Mouse (Mus musculus): ENCODE measurements around the gene Iqcn. TPM values are rescaled to one million over a fixed set of nuclear protein-coding genes. Genes with fewer than 3 reads are reported as not detected.

Iqcn gene
- polyA plus RNA-seq, 1 experiment from 2014 or later: not detected

DNA sequence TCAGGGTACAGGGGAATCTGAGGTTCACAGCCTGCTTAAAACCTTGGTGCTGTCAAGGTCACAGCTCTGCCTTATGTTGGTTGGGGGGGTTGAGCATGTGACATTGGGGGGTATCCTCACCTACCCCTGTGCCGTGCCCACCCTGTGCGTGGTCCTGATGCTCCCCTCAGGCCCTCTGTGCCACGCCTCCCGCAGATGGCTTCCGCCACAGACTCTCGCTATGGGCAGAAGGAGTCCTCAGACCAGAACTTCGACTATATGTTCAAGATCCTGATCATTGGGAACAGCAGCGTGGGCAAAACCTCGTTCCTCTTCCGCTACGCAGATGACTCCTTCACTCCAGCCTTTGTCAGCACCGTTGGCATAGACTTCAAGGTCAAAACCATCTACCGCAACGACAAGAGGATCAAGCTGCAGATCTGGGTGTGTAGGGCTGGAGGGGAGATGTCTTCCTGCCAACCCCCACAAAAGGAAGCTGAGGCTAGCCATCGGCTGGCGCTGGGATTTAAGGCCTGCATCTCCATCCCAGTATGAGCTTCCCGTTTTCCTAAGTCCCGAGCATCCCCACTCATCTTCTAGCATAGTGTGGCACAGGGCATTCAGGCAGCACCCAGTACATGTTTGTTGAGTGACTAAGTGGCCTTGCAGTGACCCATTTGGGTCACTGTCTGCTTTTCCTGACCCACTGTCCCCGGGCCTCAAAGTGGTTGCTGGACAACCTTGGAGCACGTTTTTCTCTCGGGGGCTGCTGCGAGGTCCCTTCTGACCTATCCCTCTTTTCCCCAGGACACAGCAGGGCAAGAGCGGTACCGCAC lies 52.6 kb downstream of the Iqcn start:
- no peaks in the 10 kb centered on the region for H3K9me3 ChIP-seq
- H3K4me3 ChIP-seq (replicated peaks): peak overlapping the region; percentile 59
- H3K4me1 ChIP-seq (replicated peaks): peaks cover 49% of the 10 kb centered on the region
- H3K4me2 ChIP-seq (replicated peaks): peak overlapping the region; percentile 85
- no peaks in the 10 kb centered on the region for H3K27me3 ChIP-seq (replicated peaks)
- H3K9ac ChIP-seq: peak overlapping the region; percentile 62; the same call in 1 of the 2 replicates
- 81% methylated on average over 24 of the region's 24 CpGs for WGBS
- ATAC-seq: no peak
- H3K36me3 ChIP-seq: peaks cover 14% of the 10 kb centered on the region
- H3K27ac ChIP-seq: no peak overlapping the region

DNA sequence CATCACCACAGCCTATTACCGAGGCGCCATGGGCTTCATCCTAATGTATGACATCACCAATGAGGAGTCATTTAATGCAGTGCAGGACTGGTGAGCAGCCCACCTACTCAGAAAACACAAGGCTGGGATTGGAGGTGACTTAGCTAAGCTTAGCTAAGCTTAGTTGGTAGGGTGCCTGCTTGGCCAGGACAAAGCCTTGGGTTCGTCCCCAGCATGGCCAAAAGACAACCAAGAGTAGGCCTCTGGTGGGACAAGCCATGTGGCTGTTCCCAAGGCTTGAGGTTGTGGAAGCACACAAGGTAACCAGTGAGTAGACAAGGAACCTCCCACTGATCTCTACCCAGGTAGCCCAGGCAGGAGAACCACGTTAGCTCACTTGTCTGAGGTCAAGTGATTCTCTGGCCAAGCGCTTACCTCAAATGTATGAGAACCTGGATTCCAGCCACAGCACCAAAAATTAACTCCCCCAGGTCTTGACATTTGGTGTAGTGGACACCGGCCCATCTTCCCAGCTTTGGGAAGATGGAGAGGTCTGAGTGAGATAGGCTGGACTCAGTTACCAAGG lies 53.3 kb downstream of the Iqcn start:
- Histone ChIP-seq H3K4me2 (replicated peaks) (no peak overlapping the region), H3K27ac (no peak overlapping the region), H3K9me3 (no peaks in the 10 kb centered on the region), H3K4me1 (replicated peaks) (peaks cover 50% of the 10 kb centered on the region), H3K4me3 (replicated peaks) (no peak overlapping the region), H3K9ac (no peak overlapping the region), H3K36me3 (peaks cover 14% of the 10 kb centered on the region), H3K27me3 (replicated peaks) (no peaks in the 10 kb centered on the region)
- 93% methylated on average over 6 of the region's 6 CpGs for WGBS
- no peak for ATAC-seq

DNA sequence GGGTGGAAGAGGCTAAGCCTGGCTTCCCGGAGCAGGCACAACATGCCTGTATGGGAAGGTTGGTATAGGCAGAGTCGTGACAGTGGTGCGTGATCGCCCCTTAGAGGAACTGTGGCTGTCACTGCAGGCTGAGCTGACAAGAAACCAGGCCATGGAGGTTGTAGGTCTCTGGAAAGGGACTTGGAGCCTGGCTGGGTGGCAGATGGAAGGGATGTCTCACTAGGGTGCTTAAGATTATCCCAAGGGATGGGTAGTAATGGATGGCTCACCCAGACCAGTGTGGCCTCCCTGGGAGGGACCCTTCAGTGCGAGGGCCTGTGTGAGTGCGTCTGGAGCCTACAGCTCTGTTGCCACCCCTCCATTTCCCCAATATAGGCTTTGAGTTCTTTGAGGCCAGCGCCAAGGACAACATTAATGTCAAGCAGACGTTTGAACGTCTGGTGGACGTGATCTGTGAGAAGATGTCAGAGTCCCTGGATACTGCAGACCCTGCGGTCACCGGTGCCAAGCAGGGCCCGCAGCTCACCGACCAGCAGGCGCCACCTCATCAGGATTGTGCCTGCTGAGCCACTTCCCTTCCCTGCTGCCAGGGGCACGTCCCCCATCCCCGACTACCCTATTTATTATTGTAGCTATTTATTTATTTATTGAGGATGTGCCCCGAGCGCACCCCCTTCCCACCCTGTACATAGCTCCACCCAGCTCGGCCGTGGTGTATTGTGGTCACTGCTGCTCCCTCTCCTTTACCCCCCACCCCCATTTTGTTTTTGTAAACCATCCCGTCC lies 54.5 kb downstream of the Iqcn start:
- H3K4me1 ChIP-seq (replicated peaks): peaks cover 45% of the 10 kb centered on the region
- H3K9ac ChIP-seq: no peak overlapping the region
- no peak overlapping the region for H3K4me3 ChIP-seq (replicated peaks)
- WGBS: 76% methylated on average over 22 of the region's 22 CpGs
- no peaks in the 10 kb centered on the region for H3K27me3 ChIP-seq (replicated peaks)
- no peak overlapping the region for H3K4me2 ChIP-seq (replicated peaks)
- H3K27ac ChIP-seq: no peak overlapping the region
- peaks cover 14% of the 10 kb centered on the region for H3K36me3 ChIP-seq
- no peaks in the 10 kb centered on the region for H3K9me3 ChIP-seq
- no peak for ATAC-seq

DNA sequence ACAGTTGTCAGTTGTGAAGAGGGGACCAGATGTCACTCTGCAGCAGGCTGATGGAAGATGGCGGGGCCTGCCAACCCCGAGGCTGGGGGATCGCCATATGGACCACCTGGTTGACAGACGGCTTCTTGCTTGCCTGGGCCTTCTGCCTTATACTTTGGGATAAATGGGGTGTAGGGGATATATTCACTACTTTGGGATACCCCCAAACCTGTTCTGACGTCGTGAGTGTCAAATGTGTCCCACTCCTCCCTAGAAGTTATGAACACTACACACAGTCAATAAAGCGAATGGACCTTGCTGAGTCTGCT lies 55.0 kb downstream of the Iqcn start:
- Histone ChIP-seq H3K27me3 (replicated peaks) (no peaks in the 10 kb centered on the region), H3K27ac (no peak overlapping the region), H3K4me2 (replicated peaks) (no peak overlapping the region), H3K9ac (no peak overlapping the region), H3K36me3 (peaks cover 17% of the 10 kb centered on the region), H3K4me1 (replicated peaks) (peaks cover 42% of the 10 kb centered on the region), H3K4me3 (replicated peaks) (no peak overlapping the region), H3K9me3 (no peaks in the 10 kb centered on the region)
- WGBS: 87% methylated on average over 7 of the region's 7 CpGs
- no peak for ATAC-seq

DNA sequence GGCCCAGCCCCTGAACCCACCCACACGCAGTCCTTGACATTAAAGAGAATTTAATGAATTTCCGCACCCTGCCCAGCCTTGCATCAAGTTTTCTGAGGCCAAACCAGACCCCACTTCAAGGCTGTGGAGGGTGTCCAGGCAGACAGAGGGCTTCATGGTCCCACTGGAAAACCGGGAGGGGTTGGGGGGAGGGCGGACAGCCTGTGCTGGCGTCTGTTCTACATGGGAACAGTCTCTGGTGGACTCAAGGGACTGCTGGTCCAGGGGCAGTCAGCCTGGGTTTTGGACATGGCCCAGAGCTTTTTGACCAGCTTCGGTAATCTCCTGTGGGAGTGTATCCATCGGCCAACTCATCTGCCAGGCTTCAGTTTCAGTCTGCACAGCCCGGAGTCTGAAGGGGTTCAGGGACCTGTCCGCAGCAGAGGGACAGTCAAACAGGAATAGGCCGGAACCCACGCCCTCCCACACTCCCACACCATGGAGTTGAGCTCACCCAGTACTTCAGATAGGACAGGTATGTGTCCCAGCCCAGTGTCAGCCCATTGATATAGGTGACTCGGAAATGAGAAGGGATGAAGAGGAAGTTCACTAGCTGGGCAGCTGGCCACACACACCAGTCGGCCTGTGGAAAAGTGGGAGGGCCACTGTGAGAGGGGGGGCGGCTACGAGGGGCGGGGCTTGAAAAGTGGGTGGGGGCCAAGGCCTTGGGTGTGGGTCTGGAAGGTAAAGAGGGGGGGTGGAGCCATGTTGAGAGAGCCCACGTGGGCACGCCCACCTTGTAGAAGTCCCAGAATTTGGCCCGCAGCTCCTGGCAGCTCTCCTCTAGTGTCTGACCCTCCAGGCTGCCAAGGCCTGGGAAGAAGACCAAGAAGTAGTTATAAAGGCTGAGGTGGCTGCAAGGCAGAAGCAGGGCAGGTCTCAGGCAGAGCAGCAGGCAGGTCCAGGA lies 55.6 kb downstream of the Iqcn start:
- H3K4me3 ChIP-seq (replicated peaks): no peak overlapping the region
- H3K9ac ChIP-seq: no peak overlapping the region
- H3K27ac ChIP-seq: no peak overlapping the region
- no peak for ATAC-seq
- peaks cover 42% of the 10 kb centered on the region for H3K4me1 ChIP-seq (replicated peaks)
- no peaks in the 10 kb centered on the region for H3K27me3 ChIP-seq (replicated peaks)
- H3K9me3 ChIP-seq: no peaks in the 10 kb centered on the region
- H3K4me2 ChIP-seq (replicated peaks): 0 out of 2 replicates have a peak overlapping the region, but pooled peaks have one; percentile 94
- peaks cover 17% of the 10 kb centered on the region for H3K36me3 ChIP-seq
- 65% methylated on average over 19 of the region's 19 CpGs for WGBS

DNA sequence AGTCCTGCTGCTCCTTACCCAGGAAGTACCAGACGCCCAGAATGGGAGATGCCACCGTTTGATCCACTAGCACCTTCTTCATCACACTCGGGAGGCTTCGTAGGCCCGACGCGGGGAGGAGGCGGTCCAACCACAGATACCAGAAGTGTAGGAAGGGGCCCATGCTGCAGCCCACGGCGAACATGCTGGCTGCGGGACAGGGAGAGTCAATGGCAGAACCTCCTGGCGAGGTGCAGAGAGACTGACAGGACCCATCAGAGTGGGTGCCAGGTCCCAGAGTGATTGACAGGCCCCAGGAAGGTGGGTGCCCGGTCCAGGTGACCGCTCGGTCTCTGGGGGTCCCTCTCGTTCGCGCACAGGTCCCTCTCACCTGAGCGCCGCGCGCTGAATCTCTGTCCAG lies 57.1 kb downstream of the Iqcn start:
- ATAC-seq: peak; percentile 0; the same call in 1 of the 2 replicates
- H3K9me3 ChIP-seq: no peaks in the 10 kb centered on the region
- H3K4me3 ChIP-seq (replicated peaks): peak overlapping the region; percentile 81
- H3K27ac ChIP-seq: peak overlapping the region; percentile 76
- H3K36me3 ChIP-seq: peaks cover 17% of the 10 kb centered on the region
- H3K27me3 ChIP-seq (replicated peaks): no peaks in the 10 kb centered on the region
- WGBS: under 1% methylated on average over 22 of the region's 22 CpGs
- H3K4me2 ChIP-seq (replicated peaks): peak overlapping the region; percentile 94
- H3K4me1 ChIP-seq (replicated peaks): peaks cover 49% of the 10 kb centered on the region
- H3K9ac ChIP-seq: peak overlapping the region; percentile 84

DNA sequence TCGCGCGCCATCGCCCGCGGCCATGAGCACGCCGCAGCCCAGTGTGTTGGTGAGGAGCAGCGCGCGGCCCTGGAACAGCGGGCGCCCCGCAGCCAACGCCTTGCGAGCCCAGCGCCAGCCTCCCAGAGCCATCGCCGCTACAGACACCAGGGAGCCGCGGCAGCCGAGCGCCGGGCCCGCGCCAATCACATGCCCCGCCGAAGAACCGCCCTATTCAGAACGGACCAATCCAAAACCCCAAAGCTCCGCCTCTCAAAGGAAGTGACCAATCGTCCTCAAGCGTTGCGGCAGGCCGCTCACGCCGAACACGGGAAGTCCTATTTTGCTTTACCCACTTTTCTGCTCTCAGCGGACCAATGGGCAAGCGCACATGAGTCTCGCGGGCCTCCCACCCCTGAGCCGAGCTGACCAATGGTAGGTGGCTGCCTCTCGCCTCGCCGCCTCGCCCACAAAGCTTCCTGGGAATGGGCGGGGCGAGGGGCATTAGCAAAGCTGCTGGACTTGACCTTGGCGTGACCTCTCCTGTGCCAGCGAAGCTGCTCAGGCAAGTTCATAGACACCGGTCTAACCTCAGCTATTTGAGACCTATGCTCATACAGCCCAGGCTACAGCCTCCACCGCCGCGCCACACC lies 57.6 kb downstream of the Iqcn start, which contains the start of gene Mpv17l2:
Gene Mpv17l2 (minus strand): TSS at position 172 of the 632 bp plus-strand sequence.
- H3K4me3 ChIP-seq (replicated peaks): peak within 1 kb of the TSS; percentile 81
- H3K4me2 ChIP-seq (replicated peaks): peak within 1 kb of the TSS; percentile 94
- H3K9ac ChIP-seq: peak within 1 kb of the TSS; percentile 84
- no peaks in the 10 kb centered on the region for H3K9me3 ChIP-seq
- no peaks in the 10 kb centered on the region for H3K27me3 ChIP-seq (replicated peaks)
- H3K4me1 ChIP-seq (replicated peaks): peaks cover 45% of the 10 kb centered on the region
- H3K27ac ChIP-seq: peak within 1 kb of the TSS; percentile 76
- peak; percentile 93 for ATAC-seq
- WGBS: under 1% methylated on average over 55 of the region's 55 CpGs
- H3K36me3 ChIP-seq: peaks cover 17% of the 10 kb centered on the region

DNA sequence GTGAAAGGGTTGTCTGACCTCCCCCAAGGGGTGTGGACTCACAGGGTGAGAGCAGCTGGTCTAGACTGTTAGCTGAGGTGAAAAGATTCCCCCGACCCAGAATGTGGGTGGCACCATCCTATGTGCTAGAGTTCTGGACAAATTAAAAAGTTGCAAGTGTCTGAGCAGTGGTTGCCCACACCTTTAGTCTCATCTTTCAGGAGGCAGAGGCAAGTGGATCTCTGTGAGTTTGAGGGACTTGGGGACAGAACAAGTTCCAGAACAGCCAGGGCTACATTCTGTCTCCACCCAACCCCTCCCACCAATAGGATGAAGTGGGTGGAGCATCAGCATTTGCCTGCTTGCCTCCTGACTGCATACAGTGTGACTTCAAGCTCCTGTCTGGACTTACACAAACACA lies 58.9 kb downstream of the Iqcn start:
- no peak overlapping the region for H3K27ac ChIP-seq
- H3K9ac ChIP-seq: no peak overlapping the region
- ATAC-seq: no peak
- H3K36me3 ChIP-seq: peaks cover 17% of the 10 kb centered on the region
- no peak overlapping the region for H3K4me3 ChIP-seq (replicated peaks)
- no peak overlapping the region for H3K4me2 ChIP-seq (replicated peaks)
- no peaks in the 10 kb centered on the region for H3K27me3 ChIP-seq (replicated peaks)
- WGBS: 75% methylated on average over 1 of the region's 1 CpGs
- no peaks in the 10 kb centered on the region for H3K9me3 ChIP-seq
- H3K4me1 ChIP-seq (replicated peaks): peaks cover 53% of the 10 kb centered on the region

DNA sequence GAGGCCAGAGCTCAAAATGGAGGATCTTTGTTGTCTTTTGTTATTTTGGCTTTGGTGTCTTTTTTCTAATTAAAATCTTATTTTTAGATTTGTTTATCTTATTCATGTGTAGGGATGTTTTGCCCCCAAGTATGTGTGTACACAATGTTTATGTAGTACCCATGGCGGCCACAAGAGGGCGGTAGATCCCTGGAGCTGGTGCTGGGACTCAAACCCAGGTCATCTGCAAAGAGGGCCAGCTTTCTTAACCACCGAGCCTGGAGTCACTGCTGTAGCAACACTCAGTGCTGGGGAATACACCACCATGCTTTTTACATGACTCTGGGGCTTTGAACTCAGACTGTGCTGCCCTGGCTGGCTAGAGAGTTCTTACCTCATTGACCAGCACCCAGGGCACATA lies 60.1 kb downstream of the Iqcn start:
- ATAC-seq: no peak
- peak overlapping the region; percentile 44 for H3K4me2 ChIP-seq (replicated peaks)
- H3K36me3 ChIP-seq: peaks cover 14% of the 10 kb centered on the region
- no peaks in the 10 kb centered on the region for H3K27me3 ChIP-seq (replicated peaks)
- H3K4me3 ChIP-seq (replicated peaks): no peak overlapping the region; the same call in 1 of the 2 replicates
- H3K9ac ChIP-seq: no peak overlapping the region
- 7% methylated on average over 3 of the region's 3 CpGs for WGBS
- H3K4me1 ChIP-seq (replicated peaks): peaks cover 56% of the 10 kb centered on the region
- no peaks in the 10 kb centered on the region for H3K9me3 ChIP-seq
- H3K27ac ChIP-seq: peak overlapping the region; percentile 89

DNA sequence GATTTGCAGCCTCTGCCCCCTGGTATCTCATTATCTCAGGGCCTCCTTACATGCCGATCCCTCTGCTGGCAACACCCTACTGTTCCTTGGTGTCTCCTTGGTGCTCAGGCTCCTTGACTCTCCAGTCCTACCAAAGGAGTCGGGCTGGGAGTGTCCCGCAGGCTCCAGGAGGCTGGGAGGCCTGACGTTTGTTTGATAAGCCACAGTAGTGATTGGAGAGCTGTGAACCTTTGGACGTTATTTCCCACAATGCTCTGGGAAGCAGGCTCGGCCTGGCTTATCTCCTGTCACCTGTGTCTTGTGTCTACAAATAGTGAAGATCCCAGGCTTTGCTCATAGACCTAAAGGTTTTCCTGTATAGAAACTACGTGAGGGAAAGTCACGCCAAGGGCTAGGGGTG lies 60.8 kb downstream of the Iqcn start:
- H3K36me3 ChIP-seq: peaks cover 17% of the 10 kb centered on the region
- H3K4me3 ChIP-seq (replicated peaks): no peak overlapping the region; the same call in 1 of the 2 replicates
- peak overlapping the region; percentile 89 for H3K27ac ChIP-seq
- H3K9me3 ChIP-seq: no peaks in the 10 kb centered on the region
- H3K9ac ChIP-seq: no peak overlapping the region
- peak; percentile 55 for ATAC-seq
- H3K27me3 ChIP-seq (replicated peaks): no peaks in the 10 kb centered on the region
- H3K4me1 ChIP-seq (replicated peaks): peaks cover 52% of the 10 kb centered on the region
- WGBS: 59% methylated on average over 8 of the region's 8 CpGs
- peak overlapping the region; percentile 94 for H3K4me2 ChIP-seq (replicated peaks)

DNA sequence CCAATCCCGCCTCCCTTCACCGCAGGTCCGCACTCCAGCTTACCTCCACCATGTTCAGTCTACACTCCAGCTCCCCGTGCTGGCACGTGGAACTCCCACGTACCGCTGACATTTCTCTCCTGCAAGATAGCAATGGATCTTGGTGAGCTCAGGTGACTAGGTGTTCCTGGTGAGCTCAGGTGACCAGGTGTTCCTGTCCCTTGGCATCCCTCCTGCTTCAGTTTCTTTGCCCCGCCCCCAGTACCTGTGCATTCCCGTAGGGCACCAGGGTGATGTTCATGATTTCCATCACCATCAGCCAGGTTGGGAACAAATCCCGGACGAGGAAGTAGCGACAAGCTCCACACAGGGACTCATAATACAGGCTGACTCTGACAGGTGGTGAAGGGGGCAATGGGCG lies 61.4 kb downstream of the Iqcn start:
- Histone ChIP-seq H3K4me1 (replicated peaks) (peaks cover 50% of the 10 kb centered on the region), H3K4me2 (replicated peaks) (peak overlapping the region; percentile 94), H3K4me3 (replicated peaks) (peak overlapping the region; percentile 56), H3K36me3 (peaks cover 19% of the 10 kb centered on the region), H3K9ac (peak overlapping the region; percentile 28; the same call in 1 of the 2 replicates), H3K27me3 (replicated peaks) (no peaks in the 10 kb centered on the region), H3K27ac (peak overlapping the region; percentile 89), H3K9me3 (no peaks in the 10 kb centered on the region)
- ATAC-seq: no peak
- WGBS: 80% methylated on average over 13 of the region's 13 CpGs
